Mouse (Mus musculus): ENCODE measurements at regions not wholly inside any gene's neighbourhood (a gene's known extent, or its start where the extent isn't known, plus 50 kb on each side); places are given as distances from the start of the nearest gene placed in this dataset.

DNA sequence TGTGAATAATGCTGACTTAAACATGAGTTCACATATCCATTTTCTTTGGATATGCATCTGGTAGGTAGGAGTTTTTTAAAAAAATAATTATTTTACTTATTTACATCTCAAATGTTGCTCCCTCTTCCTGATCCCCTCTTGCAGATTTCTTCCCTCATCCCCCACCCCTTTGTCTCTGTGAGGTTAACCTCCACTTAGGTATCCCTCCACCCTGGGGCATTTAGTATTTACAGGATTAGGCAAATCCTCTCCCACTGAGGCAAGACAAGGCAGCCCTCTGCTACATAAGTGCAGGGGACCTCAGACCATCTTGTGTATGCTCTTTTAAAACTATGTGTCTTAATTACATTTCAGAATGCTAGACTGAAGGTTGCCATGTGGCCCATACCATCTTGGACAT is 155.2 kb upstream of the Shcbp1 start:
- DNase-seq (ENCODE audit: low read depth), result no peak

DNA sequence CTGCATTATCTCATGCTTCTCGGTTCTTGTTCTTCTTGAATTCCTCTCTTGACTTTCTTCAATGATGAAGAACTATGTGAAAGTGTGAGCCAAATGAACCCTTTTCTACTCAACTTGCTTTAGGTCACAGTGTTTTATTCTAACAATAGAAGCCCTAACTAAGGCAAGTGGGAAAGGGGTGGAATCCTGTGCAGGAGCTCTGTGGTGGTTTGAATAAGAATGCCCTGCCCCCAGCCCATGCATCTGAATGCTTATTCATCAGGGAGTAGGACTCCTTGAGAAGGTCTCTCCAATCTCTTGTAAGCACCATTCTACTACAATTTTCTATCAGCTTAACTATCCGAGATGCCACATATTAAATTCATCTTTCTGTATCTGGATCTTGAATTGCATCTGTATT is 154.7 kb upstream of the Shcbp1 start:
- DNase-seq (ENCODE audit: low read depth), result no peak

DNA sequence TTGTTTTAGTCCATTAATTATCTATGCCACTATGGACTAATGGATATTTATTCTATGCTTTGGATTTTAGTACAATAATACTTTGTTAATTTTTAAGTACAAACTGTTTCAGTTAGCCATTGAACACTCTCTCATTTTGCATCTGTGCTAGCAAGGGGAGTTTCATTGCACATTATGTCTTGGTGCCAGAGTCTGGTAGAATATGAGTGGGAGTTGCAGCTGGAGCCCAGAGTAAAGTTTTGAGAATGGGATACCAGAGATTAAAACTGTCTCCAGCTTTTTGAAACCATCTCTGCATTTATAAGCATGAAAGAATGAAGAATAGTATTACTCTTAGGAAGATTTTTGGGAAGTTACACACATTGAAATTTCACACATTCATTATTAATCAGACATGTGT is 137.1 kb upstream of the Shcbp1 start:
- no peak for DNase-seq (ENCODE audit: low read depth)

DNA sequence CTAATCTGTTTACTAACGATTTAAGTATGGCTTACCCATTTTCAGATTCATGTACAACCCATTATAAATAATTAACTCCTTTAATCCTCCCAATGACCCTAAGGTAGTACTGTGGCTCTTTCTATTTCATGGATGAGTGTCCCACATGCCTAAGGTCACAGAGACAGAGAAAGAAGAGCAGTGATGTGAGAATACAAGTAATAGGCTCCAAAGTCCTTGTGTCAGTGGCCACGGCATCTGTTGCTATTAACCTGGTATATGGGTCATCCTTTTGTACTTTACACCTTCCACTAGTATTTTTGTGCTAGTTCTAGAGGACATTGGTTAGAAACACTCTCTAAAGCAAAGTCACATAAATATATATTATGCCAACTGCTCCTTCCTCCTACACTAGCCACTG is 115.7 kb upstream of the Shcbp1 start:
- no peak for DNase-seq (ENCODE audit: low read depth)

DNA sequence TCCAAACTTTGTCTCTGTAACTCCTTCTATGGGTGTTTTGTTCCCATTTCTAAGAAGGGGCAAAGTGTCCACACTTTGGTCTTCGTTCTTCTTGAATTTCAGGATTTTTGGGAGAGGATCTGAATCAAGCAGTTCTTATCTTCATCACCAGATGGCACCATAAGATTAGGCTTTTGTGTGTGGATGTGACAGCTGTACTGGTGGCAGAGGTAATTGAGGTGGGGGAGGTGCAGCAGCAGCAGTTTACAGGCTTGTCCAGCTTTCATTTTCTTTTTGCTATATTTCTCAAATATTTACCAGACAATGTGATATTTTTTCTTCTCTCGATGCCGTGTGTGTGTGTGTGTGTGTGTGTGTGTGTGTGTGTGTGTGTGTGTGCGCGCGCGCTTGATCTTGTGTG is 89.4 kb upstream of the Shcbp1 start:
- peak; percentile 56 for DNase-seq (ENCODE audit: low read depth)

DNA sequence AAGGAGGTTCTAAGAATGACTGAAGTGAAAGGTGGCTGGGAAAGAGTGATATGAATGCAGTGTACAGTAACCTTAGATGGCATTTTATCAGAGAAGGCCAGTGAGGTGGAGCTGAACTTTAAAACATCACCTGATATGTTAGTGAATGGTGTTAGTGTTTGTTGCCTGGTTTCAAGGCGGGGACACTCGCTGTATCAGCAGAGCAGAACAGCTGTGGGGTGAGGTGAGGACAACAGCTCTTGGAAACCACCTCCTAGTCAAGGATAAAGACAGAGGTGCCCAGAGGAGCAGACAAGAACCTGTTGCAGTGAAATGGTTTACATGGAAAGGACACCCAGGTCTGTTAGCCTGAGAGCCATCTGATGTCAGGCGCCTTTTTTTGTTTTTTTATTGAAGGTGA is 59.7 kb upstream of the Shcbp1 start:
- no peak for DNase-seq (ENCODE audit: low read depth)

DNA sequence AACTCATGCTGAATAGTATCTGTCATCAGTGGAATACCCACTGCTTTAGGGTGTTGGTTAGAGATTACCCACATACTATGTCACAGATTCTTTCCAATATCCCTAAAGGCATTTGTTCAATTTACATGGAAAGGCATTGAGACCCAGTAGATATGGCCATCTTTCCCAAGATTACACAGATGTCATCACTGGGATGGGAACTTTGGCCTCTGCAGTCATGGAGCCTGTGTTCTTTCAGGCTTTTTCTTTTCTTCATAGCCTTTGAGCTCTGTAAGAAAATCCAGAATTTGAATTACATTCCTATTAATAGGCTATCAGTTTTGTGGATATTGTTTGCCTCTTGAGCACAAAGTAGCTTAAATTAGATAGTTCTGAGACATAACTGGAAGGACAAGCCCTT is 59.2 kb upstream of the Shcbp1 start:
- DNase-seq (ENCODE audit: low read depth), result no peak

DNA sequence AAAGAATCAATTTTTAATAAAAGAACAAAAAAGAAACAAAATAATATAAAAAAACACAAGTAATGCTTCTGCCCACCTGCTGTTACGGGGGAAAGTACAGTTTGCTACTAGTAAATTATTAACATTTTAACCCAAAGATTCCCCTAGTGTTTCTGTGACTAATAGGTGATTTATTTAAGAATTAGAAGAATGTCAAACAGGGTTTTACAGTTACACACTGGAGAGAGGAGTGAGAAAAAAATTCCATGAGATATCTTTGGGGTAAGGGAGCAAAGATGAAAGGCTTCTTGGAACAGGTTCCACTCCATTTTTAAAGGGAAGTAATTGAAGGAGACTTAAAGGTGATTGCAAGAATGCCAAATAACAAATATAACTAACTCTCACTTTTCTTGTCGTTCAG is 58.4 kb upstream of the Shcbp1 start:
- DNase-seq (ENCODE audit: low read depth), result no peak

DNA sequence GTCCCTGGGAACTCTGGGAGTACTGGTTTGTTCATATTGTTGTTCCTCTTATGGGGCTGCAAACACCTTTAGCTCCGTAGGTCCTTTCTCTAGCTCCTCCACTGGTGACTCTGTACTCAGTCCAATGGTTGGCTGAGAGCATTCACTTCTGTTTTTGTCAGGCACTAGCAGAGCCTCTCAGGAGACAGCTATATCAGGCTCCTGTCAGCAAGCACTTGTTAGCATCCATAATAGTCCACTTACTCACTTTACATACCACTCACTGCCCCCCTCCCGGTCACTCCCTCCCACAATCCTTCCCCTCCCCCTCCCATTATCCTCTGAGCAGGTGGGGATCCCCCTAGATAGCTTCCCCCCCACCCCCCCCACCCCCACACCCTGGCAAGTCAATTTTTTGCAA is 57.3 kb upstream of the Shcbp1 start:
- DNase-seq (ENCODE audit: low read depth), result no peak

Measured in 416B (cell line).